Mouse (Mus musculus) cerebellum, adult 9-11 months (tissue): ENCODE measurements at regions not wholly inside any gene's neighbourhood (a gene's known extent, or its start where the extent isn't known, plus 50 kb on each side); places are given as distances from the start of the nearest gene placed in this dataset.

ENCODE experiments used
- DNase-seq: peaks from one replicate; pipeline ENCODE4 v3.0.0; 2022

DNA sequence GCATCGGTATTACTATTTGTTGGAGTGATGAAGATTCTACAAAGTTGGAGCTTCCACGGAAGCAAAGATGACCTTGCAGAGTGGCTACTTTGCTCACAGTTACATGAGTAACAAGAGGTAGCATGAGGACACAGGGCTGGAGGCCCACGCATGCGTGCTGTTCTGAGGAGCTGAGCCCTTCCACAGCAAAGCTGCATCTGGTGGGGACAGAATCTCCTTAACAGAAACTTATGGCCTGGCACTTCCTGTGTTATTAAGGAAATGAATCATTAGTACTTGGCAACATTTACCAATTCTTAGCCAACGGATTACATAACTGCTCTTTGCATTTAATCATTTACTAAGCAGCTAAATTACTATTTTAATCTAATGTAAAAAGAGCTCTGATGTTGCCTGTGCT, 160.8 kb upstream of the Apob start:
- DNase-seq: no peak

DNA sequence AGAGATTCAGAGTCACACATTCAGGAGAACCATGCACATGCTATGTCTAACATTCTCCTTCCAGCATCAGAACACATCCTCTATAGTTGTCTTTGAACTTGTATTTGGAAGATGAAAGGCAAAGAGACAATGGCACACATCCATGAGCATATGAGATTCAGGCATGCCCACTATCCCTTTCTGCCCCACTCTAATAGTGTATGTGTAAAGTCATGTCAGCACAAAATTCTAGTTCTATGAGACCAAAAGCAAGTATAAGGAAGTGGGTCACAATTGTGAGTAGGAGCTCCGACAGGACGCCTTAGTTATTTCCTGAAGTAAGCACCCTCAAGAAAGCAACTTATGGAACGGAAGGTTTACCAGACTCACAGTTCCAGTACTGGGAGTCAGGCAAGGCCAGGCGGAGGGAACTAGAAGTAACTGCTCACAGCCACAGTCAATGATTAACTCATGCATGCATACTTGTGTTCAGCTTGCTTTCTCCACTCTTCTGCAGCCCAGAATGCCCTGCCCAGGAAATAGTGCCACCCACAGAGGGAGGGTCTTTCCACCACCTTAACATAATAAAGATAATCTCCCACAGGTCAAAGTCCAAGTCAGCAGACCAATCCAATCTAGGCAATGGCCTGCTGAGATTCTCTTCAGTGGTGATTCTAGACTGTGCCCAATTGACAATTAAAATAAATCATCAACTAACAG, 157.3 kb upstream of the Apob start:
- DNase-seq: no peak

DNA sequence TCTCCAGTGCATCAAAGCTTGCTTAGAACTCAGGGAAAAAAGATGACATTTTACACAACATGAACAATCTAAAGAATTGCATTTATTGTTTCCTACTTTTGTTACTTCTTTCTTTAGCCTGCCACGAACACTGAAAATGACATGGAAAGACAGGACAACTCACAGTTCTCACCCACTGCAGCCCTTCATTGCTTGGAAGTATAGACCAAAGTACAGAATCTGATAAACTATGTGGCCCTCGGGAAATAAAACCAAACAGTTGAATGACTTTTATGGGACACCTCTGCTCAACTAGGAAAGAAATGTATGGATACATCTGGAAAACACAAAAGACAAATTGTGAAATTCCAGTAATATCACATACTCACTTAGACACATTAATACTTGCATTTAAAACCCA, 156.7 kb upstream of the Apob start:
- no peak for DNase-seq

DNA sequence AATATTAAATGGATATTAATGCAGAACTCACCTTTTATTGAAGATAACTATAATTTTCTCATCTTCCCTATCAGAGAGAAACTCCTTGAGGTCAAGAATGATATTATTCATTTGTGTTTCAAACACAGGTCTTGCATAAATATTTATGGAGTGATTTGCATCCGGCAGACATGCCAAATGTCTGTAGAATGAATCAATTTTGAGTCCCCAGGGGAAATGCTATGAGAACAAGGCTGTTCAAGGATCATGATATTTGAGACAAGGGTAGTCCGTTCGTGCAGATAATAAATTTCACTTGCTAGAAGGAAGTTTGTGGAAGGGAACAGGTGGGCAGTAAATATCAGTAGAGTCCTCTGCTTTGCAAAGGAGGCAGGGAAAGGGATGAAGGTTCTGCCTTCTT, 141.7 kb upstream of the Apob start:
- DNase-seq: no peak

DNA sequence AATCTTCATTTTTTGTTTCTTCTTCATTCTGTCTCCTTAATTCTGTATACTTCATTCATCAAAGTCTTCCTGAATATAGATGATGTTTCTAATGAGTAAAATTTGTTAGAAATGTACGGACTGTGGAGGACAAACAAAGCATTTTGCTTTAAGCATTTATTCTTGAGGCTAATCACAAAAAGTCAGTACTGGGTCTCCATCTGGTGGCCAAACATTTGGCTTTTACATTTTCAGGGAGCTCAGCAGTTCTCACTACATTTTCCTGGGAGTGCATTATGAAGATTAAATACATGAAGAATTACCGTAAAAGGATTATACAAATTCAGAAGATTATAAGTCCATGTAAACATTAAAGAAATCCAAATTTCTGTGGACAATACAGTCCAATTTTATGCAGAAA, 123.6 kb upstream of the Apob start:
- no peak for DNase-seq

DNA sequence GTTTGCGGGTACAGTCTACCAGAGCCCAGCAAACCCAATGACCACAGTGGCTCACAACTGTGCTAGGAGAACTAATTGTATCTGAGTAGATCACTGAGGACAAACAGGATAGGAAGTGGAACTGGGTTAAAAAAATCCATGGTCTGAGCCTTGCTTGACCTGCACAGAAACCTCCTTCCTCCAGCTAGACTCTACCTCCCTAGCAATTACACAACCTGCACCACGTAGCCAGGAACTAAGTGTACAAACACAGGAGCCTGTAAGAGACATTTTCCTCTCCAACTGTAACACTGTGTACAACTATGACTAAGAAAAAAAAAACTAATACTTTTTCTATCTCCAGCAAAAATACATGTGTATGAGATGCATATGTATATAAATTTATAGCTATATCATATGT, 121.8 kb upstream of the Apob start:
- no peak for DNase-seq

DNA sequence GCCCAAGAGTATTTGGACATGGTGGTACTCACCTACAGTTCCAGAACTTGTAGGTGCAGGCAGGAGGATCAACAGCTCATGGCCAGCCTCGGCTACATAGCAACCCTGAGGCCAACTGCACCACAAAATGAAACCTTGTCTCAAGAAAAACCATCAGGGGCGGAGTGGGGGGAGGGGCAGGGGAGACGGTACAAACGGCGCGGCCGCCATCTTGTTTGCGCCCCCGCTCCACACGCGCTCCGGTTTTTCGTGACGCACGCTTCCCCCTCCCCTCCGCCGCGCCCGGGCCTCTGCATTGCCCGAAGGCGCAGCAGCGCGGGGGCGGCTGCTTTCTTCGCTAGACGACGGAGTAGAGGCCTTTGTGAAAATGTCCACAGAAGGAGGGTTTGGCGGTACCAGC, 117.9 kb upstream of the Apob start:
- no peak for DNase-seq

DNA sequence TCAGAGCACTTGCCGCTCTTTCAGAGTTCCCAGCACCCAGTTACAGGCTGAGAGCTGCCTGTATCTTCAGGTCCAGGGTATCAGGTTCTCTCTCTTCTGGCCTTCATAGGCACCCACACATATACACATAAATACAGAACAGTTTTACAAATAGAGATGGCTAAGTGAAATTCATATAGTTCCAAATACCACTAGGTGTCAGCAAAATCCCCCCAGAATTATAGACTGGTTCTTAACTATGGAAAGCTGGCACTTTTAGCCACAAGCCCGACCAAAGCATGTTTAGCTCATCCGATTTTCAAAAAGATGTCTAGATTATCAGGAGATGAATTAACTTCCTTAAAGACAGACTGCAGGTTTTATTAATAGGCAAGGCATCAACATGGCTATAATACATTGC, 107.4 kb upstream of the Apob start:
- no peak for DNase-seq

DNA sequence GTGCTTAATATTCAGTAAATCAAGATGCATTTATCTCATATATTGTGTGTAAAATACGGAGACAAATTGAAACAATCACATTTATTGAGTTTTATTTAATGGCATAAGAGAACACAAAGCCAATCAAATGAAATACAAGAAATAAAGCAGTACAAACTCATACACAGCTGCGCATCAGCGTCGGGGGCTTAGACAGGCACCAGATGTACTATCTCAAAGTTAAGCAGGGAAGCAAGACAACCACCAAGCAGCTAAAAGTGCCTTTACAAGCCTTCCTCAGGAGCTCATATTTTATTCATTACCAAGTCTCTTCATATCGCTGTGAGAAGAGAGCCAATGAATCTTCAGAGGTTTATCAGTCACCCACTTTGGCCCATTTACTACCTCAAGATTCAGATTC, 107.0 kb upstream of the Apob start:
- no peak for DNase-seq

DNA sequence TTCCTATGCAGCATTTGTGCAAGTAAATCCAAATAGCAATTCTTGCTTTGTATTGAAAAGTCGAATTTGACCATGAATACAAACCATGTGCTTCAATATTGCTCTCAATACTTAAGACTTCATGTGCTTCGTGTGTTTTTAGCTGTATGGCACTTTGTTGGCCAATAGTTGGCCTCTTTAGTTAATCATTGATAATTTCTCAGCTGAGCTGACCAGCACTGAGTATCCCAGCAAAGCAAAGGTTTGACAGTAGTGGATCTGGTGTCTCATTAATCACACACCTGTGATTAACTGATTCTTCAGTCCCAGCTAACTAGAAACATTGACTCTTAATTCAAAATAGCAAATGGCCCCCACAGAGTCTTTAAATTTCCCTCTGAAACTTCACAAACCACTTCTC, 102.0 kb upstream of the Apob start:
- no peak for DNase-seq

DNA sequence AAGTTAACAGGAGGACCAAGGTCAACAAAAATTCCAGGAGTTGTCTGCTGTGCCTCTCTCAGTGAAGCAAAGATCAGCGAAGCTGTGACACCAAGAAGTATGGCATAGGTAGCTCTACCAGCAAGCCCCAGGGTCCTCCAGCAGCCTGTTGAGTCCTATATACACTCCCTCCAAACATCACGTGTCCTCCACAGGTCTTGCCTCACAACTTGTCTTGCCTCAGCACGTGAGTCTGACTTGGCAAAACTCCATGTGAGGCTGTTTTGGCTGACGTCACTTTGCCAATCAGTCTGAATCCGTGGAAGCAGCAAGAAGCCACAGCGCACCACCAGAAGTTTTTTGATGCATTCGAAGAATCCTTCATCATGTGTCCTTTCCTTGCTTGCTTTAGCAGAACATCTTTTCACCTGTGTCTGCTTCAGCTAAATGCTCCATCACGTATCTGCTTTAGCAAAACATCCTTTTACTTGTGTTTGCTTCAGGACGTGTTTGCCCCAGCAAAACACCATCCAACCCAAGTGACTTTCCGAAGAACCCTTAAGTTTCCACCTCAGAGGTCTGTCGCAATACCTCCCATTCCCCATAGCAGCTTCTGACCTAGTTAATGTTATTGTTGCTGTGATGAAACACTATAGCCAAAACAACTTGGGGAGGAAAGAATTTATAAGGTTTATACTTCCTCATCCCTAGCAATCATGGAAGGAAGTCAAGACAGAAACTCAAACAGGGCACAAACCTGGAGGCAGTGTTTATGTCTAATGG, 101.0 kb upstream of the Apob start:
- no peak for DNase-seq

DNA sequence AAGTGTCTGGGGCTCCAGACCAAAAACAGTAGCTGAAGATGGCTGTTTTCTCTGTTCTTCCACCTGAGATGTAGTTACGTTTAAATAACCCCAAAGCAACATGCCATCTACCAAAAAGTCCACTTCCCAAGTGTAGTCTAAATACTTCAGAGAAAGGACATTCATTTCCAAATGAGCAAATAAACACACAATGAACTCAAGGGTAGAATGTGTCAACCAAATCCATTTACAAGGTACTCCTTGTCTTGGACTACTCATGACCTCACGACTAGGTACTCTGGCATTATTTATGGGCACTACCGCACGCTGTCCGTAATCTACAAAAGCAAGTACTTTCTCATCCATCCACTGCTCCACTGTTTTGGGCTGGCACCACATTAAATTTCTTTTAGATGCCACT, 98.7 kb upstream of the Apob start:
- DNase-seq: no peak

DNA sequence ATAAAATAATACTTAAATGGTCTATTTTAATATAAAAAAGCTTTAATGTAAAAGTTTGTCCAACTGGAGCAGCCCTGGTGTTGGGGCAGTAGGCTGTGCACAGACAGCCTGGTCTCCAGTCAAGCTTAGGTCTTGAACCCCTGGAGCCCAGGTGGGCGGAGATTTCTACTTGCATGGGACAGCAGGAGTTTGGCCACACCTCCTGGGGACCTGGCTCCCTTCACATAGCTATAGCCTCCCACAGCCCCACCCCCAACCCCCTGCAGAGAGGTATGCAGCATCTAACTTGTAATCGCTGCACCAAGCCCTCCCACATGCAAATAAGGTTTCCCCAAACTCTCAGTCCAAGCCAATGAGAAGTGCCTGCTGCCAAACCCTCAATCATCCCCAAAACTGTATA, 81.3 kb upstream of the Apob start:
- DNase-seq: no peak

DNA sequence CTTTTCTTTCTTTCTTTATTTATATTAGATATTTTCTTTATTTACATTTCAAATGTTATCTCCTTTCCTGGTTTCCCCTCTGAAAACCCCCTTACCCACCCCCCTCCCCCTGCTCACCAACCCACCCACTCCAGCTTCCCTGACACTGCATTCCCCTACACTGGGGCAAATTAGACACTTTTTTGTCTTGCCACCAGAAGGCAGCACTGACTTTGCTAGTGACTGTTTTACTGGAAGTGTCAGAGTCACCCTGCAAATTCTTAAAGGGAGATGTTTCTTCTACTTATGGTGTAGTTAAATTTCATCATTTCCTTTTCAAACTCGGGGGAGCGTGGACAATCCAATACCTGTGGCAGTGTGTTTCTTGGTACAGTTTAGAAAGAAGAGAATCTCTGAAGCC, 72.1 kb upstream of the Apob start:
- DNase-seq: no peak

DNA sequence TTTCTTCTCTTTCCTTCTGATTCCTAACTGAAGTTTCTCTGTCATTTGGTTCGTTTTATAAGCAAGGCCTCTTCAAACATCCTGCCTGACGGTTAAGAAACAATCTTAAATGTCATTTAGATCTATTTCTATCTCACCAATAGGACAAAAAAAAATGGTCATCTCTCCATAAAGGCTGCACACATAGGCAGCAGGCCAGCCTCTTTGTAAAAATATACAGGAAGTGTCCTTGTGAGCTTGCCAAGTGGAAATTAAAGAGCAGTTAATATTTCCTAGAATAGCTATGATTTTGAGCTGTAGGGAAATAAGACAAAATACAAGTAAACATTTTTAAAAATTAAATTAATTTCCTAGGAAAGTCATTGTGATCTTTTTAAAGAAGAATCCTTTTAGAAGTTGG, 70.6 kb upstream of the Apob start:
- DNase-seq: no peak

DNA sequence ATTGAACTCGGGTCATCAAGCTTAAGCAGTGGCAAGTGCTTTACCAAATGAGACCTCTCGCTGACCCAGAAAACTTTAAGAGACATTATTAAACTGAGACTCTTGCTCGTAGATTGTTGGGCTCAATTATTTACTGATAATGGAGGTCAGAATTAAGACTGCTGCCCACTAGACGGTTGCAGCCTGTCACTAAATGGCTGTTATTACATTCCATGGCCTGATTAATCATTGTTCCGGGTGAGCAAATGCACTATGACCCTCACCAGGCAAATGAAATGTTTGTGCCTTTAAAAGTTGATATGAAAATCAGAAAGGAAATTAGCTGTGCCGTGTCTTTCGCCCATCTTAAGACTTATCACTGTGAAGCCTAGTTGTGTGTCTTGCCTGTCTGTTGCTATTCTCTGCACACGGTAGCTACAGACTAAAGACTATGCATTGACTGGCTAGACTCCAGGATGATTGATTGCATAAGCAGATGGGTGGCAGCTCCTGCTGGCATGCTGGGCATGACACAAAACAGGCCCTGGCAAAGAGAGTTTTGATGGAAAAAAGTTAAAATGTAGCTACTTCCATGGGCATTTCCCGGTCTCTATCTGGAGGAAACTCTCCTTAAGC, 67.6 kb upstream of the Apob start:
- DNase-seq: no peak

DNA sequence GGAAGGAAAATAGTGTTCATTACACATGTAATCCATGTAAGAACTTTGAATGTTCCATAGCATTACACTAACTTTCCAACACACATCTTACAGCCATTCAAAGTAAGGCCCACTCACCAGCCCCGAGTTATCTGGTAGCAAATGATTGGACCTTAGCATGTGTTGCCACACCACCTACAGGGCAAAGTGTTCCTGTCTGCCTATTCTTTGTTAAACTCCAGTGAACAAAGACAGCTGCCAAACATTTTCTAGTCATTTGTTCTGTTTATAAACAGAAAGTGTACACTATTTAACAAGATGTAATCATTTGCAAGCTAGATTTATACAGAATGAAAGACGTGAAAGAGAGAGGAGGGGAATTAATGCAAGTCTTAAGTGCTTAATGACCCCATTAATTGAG, 66.9 kb upstream of the Apob start:
- DNase-seq: no peak

DNA sequence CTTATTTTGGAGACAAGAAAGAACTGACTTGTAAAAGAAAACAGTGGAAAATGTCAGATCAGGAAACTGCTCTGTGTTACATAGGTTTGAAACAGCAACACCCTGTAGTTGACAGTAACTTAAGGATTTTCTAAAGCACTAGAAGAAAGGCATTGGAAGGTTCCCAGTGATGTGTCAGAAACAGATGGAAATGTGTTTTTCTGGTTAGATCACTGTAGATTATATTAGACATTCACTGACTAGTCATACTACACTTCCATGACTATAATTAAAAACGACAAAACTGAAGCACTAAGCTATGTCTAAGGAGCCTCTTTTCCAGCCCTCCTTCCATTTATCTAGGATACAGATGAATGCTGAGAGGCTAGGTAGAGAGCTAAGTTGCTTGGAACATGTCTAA, 59.1 kb upstream of the Apob start:
- no peak for DNase-seq

DNA sequence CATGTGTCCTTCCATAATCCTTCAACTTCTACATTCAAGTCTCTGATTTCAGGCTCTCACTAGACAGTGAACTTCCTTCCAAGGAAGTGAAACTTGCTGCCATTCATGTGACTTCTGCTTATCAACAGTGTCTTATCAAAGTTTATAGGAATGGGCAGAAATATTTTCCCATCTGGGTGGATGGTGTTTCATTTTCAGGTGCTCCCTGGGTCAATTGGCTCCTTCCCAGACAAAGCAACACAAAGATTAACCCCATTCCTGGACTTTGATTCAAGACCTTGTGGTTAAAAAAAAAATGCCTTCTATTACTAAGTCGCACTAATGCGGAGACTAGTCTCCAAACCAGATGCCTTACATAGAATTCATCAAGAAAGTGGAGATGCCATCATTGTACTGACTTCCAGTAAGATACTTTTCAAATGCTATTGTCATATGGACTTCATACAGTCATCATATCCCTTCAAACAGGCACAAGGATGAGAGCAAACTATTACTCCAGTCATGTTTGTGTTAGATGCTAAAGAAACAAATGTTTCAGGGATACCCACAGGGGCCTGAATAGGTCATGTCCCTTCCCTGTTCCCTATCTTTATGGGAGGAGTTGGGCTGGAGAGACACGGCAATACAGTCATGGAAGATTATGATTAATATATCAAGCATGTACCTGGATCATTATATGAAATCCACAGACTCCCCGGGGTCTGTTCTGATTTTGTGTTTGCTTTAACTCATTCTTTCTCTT, 58.3 kb upstream of the Apob start:
- DNase-seq: no peak

DNA sequence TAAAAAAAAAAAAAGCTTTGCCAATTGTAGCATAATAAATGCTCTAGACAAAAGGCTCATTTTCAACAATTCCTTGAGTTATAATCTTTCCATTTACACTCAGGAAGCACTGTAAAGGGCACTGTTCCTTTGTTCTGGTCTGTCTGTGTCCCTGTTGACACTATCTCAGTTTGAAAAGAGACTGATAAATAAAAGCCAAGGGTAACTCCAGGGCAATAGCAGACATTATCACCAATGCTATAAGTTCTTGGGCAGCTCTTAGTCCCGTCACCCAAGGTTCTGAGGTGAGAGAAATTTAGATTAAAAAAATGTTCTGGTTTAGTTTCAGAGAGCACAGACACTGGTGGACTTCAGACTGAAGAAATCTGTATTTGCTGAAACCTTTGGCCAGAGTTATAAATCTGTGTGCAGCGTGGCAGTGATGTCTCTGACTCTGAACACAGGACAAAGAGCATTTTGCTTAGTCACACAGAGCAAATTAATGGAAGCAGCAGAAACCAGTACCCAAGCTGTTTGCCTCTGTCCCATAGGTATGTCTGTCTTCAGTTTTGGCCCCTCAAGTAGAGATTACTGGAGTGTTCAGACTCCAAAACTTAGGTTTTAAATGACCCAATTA, 57.6 kb upstream of the Apob start:
- no peak for DNase-seq

DNA sequence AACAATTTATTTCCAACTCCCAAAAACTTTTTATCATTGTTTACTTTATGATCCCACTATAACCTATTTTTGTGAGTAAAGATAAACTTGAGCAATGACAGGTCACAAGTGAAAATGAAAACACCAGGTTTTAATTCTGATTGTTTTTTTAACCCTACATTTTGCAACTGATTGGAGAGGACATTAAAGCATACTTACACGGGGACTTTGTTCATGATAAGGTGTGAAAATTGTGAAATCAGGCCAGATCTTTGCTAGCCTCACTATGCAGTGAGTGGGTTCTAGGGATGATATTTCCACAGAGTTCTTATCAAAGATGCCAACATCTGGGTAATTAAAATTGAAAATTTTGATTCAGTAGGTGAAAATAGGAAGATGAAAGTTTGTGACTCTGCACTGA, 56.6 kb upstream of the Apob start:
- DNase-seq: no peak
